Mouse (Mus musculus) urinary bladder, adult 2 months (tissue): ENCODE results near the gene Gm9945. TPM values are rescaled to one million over a fixed set of nuclear protein-coding genes. Genes with fewer than 3 reads are reported as not detected.

Experiments
- DNase-seq: peaks from one replicate; pipeline ENCODE4 v3.0.0; 2022; ENCODE audit warnings: low spot score
- polyA plus RNA-seq: library from polyadenylated mRNA; depleted of rRNA; stranded (reverse); fragments of >200 nt; gene quantifications from 2 replicates; pipeline ENCODE4 v1.2.3, GENCODE M21; 2012

Gene Gm9945
- polyA plus RNA-seq, 1 experiment = 0.11 TPM

DNA sequence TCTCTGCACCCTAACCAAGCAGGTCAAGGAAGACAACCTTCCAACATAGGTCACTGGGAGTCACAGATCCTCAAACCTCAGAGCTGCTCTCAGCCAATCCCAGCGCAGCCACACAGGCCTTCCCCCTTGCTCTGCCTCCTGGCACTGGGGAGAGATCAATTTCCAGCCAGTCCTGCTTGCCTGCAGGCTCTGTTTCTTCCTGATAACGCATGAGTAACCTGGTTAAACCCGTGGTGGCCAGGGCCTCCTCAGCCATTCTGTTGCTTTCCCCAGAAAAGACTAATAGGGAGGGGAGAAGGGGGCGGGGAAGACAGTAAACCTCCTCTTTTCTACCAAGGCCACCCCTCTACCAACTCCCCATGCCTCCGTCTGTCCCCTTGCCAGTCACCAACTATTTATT is 18.2 kb upstream of the Gm9945 start:
- DNase-seq = no peak

DNA sequence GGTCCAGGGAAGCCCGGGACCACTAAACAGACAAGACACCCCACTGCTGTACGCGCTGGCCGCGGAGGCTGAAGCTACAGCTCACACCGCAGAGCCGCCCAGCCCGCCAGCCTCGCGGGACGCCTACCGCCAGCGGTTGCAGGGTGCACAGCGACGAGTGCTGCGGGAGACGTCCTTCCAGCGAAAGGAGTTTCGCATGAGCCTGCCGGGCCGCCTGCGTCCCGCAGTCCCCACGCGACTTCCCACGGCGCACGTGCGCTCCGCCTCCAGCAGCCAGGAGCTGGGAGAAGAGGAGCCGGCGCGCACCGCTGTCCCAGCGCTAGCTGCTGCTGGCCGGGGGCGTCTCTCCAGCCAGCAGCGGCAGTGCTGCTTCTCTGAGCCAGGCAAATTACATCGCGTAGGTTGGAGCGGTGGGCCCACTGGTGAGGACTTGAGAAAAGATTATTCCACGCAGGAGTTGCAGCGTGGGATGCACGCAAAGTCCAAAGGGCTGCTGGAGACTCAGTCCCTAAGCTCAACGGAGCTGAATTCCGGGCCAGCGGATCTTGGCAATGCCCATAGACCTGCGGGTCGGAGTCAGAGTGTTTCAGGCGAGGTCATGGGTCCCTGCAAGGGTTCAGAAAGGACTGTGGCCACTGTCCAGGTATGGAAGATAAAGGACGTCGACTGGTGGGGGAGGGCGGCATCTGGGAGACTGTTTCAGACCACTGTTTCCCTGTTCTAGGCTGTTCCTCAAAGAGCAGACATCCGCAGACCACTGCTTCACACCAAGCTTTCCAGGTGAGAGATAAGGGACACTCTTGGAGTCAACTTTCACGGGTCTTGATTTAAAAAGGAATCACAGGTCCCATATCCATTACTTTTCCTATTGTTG is 16.2 kb upstream of the Gm9945 start:
- no peak for DNase-seq

DNA sequence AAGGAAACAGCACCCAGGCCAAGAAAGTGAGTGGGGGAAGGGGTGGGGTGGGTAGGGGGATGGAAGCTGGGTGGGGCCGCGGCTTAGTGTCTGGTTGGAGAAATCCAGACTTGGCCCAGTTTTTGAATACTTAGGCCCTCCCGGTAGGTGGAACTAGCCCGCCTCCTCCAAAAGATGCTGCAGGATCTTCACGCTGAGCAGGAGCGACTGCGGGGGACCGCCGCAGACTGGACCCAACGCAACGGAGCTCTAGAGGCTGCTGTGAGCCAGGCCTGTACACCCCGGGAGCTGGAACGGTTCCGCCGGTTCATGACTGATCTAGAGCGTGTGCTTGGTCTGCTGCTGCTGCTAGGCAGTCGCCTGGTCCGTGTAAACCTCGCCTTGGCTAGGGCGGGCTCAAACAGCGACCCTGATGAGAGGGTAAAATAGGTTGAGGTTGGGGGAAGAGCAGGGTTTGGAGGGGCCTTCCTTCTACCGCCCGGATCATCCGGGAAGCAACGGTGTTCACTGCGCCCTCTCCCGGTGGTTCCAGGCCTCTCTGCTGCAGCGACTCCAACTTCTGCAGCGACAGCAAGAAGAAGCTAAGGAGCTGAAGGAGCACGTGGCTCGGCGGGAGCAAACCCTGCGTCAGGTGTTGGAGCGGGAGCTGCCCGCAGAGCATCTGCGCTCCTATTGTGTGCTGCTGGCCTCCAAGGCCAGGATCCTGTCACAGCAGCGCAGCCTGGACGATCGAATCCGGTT is 13.6 kb upstream of the Gm9945 start:
- DNase-seq = peak; percentile 64

DNA sequence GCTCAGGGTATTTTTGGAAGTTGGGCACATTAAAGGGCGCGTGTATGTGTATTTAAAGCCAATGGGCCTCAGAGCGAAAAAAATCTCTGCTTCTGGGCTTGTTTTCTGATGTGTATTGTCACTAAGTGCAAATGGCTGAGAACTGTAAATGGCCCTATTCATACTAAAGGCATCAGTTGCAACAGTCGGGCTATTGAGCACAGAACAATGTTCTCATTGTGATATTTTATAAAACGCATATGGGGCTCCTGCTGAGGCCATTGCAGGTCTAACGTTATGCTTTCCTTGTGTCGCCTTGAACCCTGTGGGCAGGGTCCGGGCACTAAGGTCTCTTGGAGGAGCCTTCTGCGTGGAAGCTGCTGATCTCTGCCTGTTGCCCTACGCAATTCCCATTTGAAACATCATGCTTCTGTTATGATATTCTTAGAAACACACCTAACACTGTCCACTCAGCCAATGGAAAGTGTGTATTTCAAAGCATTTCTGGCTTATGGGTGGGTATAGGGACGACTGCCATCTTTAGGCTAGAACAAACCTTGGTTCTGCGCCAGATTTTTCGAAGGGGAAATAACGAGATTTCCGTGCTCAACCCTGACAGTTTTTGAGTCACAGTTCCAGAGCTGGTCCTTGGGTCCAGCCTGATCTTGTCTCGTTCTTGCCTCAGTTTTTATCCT is 10.5 kb upstream of the Gm9945 start:
- DNase-seq = no peak

DNA sequence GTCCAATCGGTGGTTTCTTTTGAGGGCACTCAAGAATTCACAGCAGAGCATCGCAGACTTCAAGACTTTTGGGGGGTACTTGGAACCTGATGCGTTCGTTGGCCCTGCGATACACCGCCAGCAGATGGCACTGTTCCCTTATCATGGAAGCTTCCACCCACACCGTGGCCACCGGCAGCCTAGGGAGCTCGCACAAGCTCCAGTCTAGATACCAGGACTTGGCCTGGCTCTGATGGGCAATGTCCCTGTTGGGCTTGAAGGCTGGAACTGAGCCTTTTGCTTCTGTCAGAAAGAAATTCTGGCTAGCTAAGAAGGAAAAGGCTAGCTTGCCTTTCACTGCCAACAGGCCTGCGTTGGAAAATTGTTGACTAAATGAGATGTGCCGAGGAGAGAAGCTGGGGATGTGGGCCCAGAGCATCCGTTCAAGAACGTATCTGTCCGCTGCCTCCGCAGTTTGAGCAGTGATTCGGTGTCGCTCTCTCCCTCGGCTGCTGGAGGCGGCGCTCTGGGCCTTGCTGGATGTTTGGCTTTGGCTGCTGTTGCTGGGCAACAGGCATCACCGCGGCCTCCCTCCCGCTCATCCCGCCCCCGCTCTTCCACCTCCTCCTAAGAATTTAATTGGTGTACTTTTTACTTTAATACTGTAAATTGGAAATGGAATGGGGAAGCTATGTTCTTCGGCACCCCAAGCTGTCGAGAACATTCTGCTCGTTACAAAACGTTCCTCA is 9.8 kb upstream of the Gm9945 start, which contains the start of gene Gm9837:
TSS of gene Gm9837 (minus strand) at position 512 of the 728 bp plus-strand sequence.
- peak; percentile 77 for DNase-seq

DNA sequence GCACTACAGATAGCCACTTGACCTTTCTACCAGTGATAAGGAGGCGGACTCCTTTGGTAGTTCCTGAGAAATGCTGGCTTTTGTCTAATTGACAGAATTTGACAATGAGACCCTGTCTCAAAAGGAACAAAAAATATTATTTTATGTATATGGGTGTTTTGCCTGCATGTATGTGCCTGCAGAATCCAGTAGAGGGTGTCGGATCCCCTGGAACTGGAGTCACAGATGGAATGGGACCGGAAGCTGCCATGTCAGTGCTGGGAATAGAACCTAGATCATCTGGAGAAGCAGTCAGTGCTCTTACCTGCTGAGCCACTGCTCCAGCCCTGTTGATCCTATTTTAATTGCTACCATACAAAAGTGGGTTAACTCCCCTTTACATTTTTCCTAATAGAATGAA is 7.3 kb upstream of the Gm9945 start:
- no peak for DNase-seq

DNA sequence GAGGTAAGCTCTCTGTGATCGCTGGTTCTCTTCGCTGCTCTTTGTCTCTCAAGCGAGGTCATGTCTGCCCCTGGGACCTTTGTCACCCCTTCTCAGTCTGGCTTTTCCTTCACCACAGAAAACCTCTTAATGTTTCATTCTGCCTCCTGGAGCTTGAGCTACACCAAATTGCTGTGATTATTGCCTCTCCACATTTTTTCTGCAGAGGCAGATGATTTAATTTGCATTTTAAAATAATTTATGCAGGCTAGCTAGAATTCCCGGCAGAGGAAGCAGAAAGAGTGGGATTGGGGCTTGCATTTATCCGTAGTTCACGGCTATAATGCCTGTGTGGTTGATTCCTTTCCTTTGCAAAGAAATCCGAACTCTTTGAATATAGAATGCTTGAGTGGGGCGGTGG is 4.3 kb upstream of the Gm9945 start:
- DNase-seq = no peak

DNA sequence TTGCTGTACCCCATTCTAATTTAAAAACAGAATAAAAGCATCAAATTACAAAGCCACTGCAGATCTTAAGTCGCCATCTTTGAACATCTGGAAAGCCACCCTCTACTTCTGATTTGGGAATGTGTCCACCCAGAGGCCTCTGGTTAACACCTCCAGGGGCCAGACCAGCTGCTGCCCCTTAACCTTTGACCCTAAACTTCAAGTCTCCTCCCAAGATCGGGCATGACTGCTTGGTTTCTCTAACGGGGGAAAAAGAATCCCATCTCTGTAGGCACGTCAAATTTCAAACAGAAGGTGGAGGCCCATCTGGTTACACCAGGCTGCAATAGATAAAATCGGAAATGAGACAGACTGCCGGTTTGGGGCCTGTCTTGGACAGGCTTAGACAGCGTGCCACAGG is 2.1 kb upstream of the Gm9945 start:
- no peak for DNase-seq

DNA sequence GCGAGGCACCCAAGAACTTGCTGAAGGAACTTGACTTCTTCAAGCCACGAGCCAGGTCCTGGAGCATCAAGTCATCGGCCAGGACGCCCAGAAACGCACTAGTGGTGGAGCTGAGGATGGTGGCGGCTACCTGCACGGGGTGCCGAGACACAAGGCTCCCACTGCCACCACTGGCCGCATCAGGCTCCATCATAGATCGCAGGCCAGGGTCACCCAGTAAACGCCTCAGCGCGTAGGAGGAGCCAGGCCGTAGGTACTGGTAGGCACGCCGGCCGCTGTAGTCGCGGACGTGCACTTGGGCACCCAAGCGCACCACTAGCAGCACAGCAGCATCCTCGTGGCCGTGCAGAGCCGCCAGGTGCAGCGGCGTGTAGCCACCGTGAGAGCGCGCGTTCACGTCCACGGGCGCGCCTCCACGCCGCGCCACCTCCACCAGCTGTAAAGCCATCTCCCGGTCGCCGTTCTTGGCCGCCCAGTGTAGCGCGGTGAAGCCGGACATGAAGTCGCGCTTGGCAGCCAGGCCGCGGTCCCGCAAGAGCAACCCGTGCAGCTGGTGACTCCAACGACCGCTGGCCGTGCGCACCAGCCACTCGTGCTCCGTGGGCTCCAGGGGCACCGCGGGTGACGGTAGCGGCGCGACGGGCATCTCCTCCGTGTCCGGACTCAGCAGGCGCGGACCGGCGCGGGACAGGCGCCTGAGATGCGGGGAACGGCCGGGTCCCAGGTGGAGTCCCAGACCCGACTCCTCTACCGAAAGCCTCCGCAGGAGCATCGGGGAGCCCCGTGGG is 1.4 kb upstream of the Gm9945 start:
- DNase-seq = no peak

DNA sequence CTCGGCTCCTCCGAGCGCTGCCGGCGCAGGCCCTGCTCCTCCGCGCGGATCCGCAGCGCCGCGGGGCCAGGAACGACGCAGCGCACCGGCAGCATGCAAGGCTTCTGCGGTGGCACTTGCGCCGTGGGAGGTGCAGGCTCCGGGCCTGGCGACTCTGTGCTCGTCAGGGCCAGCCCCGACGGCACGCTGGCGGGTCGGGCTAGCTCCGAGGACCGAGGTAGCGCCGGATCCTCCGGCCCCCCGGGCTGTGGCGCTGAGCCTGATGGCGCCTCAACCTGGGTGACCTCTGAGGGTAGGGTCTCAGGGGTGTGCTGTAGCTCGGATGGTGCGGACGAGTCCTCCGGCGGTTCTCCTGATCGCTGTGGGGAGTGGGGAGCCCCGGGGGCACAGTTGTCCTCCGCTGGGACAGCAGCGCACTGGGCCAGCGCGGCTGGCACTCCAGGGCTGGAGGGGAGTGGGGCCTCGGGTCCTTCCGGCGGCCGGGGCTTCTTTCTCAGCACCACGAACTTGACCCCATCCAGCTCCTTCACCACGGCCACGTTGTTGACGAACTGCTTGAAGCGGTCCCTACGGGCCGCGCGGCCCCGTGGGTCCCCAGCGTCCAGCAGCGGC is 689 bp upstream of the Gm9945 start:
- DNase-seq = no peak

DNA sequence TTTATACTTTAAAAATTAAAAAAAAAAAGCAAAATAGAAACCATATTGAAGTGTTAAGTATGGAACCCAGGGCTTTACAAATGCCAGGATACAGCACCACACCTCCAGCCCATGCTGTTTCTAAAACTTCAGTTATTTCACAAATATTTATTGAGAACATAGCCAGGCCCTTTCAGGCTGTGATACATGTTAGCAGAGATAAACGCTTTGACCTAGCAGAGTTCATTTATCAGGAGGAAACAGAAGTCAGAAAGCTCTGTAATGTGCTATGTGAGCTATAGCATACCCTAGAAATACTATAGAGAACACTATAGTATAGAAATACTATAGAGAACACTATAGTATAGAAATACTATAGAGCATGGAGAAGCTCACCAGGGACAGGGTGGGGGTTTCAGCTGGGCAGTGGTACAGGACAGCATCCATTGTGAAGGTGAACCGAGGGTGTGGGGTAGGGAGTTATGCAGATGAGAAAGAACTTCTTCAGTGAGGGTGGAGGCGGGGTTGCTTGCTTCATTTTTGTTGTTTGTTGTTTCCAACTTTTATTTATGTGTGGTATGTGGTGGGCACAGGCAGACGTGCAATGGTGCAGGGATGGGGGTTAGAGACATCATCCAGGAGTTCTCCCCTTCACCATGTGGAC is 1.2 kb downstream of the Gm9945 start:
- DNase-seq = no peak

DNA sequence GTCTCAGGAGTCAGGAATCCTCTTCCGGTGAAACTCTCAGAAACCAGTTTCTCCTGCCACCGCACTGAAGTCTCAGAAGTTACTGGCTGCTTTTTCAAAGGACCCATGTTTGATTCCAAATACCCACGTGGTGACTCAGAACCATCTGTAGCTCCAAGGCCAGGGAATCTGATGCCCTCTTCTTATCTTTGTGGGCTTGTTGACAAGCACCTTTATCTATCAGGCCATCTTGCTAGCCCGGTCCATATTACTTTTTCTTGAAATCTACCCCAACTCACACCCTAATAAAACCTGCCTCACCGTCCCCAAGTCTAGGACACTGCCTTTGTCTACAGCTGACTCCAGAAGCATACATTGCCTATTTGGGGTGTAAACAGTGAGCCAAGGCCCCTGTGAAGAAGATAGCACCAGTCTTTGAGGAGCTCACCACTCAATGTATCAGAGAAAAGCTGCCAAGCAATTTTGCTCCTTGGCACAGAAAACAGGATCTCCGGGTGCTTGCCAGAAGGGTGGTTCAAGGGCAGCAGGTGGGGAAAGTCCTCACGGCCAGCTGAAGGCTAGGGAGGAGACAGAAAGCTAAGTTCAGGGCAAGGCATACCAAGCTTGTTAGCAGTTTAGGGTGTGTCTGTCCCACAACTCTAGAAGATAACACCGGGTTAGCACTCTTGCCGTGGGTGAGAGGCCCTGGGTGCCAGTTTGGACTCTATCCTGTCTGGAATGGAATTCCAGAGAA is 3.4 kb downstream of the Gm9945 start:
- DNase-seq = no peak

DNA sequence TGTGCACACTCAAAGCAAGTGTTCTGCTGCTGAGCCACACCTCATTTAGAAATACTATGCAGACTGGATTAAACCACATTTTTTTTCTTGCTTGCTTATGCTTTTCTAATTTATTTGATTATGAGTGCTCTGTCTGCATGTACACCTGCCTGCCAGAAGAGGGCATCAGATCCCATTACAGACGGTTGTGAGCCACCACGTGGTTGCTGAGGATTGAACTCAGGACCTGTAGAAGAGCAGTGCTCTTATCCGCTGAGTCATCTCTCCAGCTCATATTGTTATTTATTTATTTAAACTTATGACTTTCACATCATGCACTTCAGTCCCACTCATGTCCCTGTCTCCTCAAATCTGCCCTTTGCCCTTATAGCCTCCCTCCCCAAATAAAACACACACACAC is 5.8 kb downstream of the Gm9945 start:
- no peak for DNase-seq

DNA sequence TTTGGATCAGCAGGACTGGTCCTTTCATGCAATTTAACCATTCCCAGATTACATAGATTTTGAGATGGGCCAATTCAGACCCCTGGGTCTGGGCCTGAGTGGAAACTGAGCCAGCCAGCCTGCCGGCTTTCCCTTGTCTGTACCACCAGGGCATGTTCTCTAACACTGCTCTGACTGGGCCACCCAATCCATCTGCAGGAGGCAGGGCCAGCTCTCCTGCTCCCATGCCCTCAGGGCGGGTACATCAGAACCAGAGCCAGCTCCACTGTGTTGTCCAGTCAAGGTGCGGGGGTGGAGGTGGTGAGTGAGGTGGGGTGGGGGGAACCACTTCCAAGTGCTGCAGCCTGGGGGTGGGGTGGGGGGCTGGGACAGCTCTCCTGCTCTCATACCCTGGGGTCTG is 6.4 kb downstream of the Gm9945 start:
- no peak for DNase-seq

DNA sequence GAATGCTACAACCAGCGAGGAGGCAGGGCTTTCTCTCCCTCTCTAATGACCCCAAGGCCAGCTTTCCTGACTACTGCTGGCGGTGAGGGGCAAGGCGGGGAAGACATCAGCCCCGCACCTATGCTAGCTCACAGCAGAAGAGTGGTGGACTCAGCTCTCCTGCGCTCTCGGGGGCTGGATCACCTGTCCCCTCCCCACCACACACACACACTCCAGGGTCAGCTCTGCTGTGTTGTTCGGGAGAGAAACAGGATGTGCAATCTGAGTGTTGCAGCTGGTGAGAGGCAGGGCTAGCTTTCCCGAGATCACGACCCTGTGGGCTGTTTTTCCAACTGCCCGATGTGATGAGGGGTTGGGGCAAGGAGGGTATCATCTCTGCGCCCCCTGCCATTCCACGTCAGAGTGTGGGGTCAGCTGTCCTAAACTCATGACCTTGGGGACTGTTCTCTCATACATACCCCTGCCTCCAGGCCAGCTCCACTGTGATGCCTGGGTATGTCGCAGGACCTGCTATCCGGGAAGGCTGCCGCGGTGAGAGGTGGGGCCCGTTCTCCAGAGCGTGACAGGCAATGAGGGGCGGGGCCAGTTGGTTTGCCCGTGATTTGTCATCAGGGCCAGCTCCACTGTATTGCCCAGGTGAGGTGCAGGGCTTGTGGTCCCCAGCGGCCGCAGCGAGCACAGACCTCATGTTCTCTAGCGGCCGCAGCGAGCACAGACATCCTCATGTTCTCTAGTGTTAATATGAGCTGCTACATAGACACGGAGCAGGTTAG is 7.0 kb downstream of the Gm9945 start:
- DNase-seq = peak; percentile 47

DNA sequence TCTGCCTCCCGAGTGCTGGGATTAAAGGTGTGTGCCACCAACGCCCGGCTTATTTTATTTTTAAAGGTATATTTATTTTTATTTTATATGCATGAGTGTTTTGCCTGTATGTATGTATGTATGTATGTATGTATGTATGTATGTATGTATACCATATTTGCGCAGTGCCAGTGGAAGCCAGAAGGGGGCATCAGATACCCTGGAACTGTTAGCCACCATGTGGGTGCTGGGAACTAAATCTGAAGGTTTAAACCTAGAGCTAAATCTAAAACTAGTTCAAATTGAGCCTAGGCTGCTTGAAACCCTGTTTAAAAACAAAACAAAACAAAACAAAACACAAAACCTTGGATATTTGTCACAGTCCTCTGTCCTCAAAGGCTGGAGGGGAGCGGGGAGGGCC is 9.0 kb downstream of the Gm9945 start:
- DNase-seq = no peak

DNA sequence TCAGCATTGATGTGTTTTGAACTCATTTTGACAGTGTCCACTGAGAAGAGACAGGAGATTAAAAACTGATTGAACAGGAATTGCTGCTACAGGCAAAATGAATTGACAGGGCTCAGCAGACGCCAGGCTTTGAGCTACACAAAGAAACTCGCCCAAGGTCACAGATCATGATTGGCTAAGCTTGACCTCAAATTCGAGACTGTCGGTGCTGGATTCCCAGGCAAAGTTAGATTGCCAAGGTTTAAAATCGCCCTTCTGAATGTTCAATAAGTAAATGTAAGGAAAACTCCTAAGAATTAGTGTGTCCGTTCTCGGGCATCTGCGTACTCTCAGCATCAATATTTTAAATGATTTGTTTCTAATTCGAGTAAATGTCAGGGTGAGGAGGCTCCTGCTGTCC is 9.5 kb downstream of the Gm9945 start:
- no peak for DNase-seq

DNA sequence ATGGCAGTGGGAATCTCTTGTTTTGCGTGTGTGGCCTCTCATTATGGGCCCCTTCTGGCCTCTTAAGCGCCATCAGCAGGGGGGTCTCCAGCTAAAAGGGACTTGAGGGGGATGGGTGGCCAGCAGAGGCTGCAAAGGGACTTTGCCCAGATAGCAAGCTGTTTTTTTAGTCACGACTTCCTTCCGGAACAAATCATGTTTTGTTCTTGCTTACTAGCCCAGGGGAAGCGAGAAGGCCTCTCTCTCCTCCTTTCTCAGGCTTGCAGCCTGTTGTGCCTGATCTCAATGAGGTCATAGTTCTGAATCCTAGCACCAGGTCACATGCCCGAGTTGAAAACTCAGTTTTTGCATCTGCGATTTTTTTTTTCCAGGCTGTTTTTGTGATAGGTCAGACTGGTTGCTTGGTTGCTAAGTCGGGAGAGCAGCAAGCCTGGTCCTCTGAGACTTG is 12.0 kb downstream of the Gm9945 start:
- no peak for DNase-seq
